Mouse (Mus musculus): ENCODE measurements around the gene Aptx. TPM values are rescaled to one million over a fixed set of nuclear protein-coding genes. Genes with fewer than 3 reads are reported as not detected.

Aptx gene
- polyA plus RNA-seq, 1 experiment from 2014 or later = 34.6 TPM

DNA sequence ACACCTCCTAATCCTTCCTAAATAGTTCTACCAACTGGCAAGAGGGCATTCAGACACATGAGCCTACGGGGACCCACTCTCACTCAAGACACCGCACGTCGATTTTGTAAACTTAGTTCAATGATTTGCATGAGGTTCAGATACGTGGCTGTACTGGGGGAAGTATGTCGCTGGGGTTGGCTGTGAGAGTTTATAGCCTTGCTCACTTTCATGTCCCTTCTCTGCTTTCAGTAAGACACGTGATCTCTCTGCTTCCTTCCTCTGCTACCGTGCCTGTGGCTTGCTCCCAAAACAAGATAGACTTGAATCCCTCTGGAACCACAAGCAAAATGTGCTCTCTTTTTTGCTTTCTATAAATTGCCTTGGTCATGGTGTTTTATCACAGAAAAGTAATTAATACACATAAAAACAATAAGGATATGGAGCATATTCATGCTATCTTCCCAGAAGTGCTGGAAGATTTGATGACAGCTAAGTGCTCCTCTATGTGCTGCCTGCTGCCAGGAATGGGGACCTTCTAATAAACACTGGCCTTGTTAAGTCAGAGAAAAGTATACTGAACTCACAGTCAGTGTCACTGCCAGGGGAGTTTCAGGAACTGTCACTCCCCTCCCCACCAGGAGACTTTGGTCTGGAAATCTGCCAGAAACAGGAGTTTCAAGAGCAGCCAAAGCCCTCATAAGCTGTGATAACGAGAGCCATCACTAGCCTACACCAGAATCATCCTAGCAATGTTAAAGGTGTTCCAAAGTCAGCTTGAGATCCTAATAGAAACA, 36.6 kb downstream of the Aptx start:
- 77% methylated on average over 9 of the region's 9 CpGs for WGBS
- no peak for ATAC-seq (ENCODE audit: insufficient number of reproducible peaks, low FRiP score, low TSS enrichment, low read depth)

DNA sequence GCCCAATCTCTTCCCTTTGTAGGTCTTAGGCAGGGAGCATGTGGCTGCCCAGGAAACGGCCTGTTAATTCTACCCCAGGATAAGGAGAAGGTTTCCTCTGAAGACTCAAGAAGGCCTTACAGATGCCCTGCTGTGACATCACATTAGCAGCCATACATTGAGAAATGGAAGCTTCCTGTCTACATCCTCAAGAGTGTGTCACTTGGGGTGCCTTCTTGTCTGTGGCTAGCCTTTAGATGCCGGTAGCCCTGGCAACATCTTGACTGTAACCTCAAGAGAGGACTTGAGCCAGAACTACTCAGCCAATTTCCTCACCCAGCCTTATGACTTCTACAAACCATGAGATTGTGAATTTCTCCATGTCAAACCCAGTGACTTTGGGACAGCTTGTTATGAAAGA, 51.9 kb downstream of the Aptx start:
- H3K36me3 ChIP-seq = no peaks in the 10 kb centered on the region
- ATAC-seq (ENCODE audit: insufficient number of reproducible peaks, low FRiP score, low TSS enrichment, low read depth) = no peak
- 91% methylated on average over 2 of the region's 2 CpGs for WGBS
- H3K4me2 ChIP-seq (replicated peaks) = no peak overlapping the region
- no peaks in the 10 kb centered on the region for H3K4me1 ChIP-seq
- no peak overlapping the region for H3K9ac ChIP-seq
- H3K4me3 ChIP-seq (replicated peaks) = no peak overlapping the region
- H3K27ac ChIP-seq (replicated peaks) = no peak overlapping the region
- no peaks in the 10 kb centered on the region for H3K27me3 ChIP-seq
- no peaks in the 10 kb centered on the region for H3K9me3 ChIP-seq (replicated peaks)

More for the DNA sequence above, 36.6 kb downstream of the Aptx start:
- Histone ChIP-seq H3K36me3 (no peaks in the 10 kb centered on the region), H3K27ac (replicated peaks) (no peak overlapping the region), H3K9me3 (replicated peaks) (no peaks in the 10 kb centered on the region), H3K4me1 (no peaks in the 10 kb centered on the region), H3K4me2 (replicated peaks) (no peak overlapping the region), H3K4me3 (replicated peaks) (no peak overlapping the region), H3K9ac (no peak overlapping the region), H3K27me3 (no peaks in the 10 kb centered on the region)

DNA sequence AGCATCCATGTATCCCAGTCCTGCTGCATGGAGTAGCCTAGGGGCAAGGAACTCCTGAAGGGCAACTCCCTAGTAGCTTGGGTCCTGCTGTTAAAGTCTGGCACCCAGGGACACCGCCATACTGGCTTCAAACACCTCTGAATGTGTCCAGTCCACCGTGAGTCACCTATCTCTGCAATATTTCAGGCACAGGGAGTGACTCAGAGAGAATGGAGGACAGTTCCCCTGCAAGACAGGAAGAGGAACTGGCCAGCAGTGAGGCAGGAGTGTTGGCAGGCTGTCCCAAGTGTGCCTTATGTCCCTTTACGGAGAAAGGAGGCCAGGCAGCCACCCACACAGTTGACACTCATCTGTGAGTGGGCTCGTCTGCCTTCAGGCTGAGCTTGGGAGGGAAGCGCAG, 53.9 kb downstream of the Aptx start:
- Histone ChIP-seq H3K27ac (replicated peaks) (no peak overlapping the region), H3K4me1 (no peaks in the 10 kb centered on the region), H3K9me3 (replicated peaks) (no peaks in the 10 kb centered on the region), H3K4me3 (replicated peaks) (no peak overlapping the region), H3K9ac (no peak overlapping the region), H3K4me2 (replicated peaks) (no peak overlapping the region), H3K27me3 (no peaks in the 10 kb centered on the region), H3K36me3 (no peaks in the 10 kb centered on the region)
- 75% methylated on average over 5 of the region's 5 CpGs for WGBS
- no peak for ATAC-seq (ENCODE audit: insufficient number of reproducible peaks, low FRiP score, low TSS enrichment, low read depth)

DNA sequence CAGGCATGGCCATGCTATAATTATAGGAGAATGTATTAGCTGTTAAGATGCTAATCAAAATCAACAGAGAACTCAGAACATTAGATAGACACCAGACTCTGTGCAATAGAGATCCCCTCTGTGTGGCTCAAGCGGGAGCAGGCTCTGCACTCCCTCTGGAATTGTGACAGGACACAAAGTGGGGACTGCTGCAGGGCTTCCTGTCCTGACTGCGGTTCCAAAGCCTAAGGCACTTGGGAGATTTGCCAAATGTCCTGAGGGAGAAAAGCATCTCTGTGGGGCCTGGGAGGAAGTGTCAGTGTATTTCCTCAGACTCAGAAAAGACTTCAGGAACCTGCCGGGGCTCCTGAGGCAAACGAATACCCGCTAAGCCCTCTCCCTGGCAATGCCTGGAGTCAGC, 59.4 kb downstream of the Aptx start:
- no peak overlapping the region for H3K4me3 ChIP-seq (replicated peaks)
- no peaks in the 10 kb centered on the region for H3K9me3 ChIP-seq (replicated peaks)
- no peak overlapping the region for H3K27ac ChIP-seq (replicated peaks)
- H3K9ac ChIP-seq = no peak overlapping the region
- ATAC-seq (ENCODE audit: insufficient number of reproducible peaks, low FRiP score, low TSS enrichment, low read depth) = no peak
- no peaks in the 10 kb centered on the region for H3K36me3 ChIP-seq
- no peaks in the 10 kb centered on the region for H3K27me3 ChIP-seq
- no peak overlapping the region for H3K4me2 ChIP-seq (replicated peaks)
- no peaks in the 10 kb centered on the region for H3K4me1 ChIP-seq
- 48% methylated on average over 5 of the region's 5 CpGs for WGBS

DNA sequence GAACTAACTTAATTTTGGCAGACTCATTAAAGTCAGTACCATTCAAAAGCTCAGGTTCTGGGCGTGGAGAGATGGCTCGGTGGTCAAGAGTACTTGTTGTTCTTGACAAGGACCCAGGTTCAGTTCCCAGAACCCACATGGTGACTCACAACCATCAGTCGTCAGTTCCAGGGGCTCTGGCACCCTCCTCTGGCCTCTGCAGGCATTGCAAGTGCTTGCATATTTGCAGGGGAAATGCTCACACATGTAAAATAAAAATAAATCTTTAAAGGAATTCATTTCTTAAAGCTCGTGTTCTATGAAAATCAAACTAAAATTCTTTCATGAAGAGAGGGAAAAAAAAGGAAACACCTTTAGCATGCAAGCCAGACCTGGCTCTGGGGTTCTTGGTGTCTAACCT, 62.0 kb downstream of the Aptx start:
- H3K4me3 ChIP-seq (replicated peaks) = no peak overlapping the region
- no peak overlapping the region for H3K9ac ChIP-seq
- no peaks in the 10 kb centered on the region for H3K27me3 ChIP-seq
- H3K4me1 ChIP-seq = no peaks in the 10 kb centered on the region
- WGBS = 87% methylated on average over 4 of the region's 4 CpGs
- H3K27ac ChIP-seq (replicated peaks) = no peak overlapping the region
- no peak for ATAC-seq (ENCODE audit: insufficient number of reproducible peaks, low FRiP score, low TSS enrichment, low read depth)
- no peaks in the 10 kb centered on the region for H3K36me3 ChIP-seq
- H3K9me3 ChIP-seq (replicated peaks) = no peaks in the 10 kb centered on the region
- H3K4me2 ChIP-seq (replicated peaks) = no peak overlapping the region

MicroRNAs within 50 kb of the gene (microRNA counts, 519-probe panel; counts per million panel counts)
- 1,761 counts per million, percentile 24 among the panel's probes with 10 or more counts for microRNA mmu-miR-207

Small RNA genes lying within 50 kb of the gene (microRNA-seq; reads per million reads assigned to microRNA genes)
- gene Mir207 (ENCODE audit: borderline number of aligned reads) = not detected

Other genes starting within 250 kb of the Aptx start
- gene Tmem215, start 231.0 kb downstream of the Aptx start, polyA plus RNA-seq (2015; fragmentation: Nextera tagmentation; extraction: Ambion mirVana) = 0.83 and 1.2 TPM in 2 replicates
- 365 and 394 TPM in 2 replicates for gene Dnaja1, start 19.0 kb upstream of the Aptx start, polyA plus RNA-seq (2015; fragmentation: Nextera tagmentation; extraction: Ambion mirVana)
- gene Smu1, start 54.7 kb upstream of the Aptx start, polyA plus RNA-seq (2015; fragmentation: Nextera tagmentation; extraction: Ambion mirVana) = 127 and 135 TPM in 2 replicates
- 59.7 and 61.3 TPM in 2 replicates for gene B4galt1, start 150.8 kb upstream of the Aptx start, polyA plus RNA-seq (2015; fragmentation: Nextera tagmentation; extraction: Ambion mirVana)
- not detected in 2 replicates for gene Spink4, start 216.9 kb upstream of the Aptx start, polyA plus RNA-seq (2015; fragmentation: Nextera tagmentation; extraction: Ambion mirVana)
- 206 and 217 TPM in 2 replicates for gene Bag1, start 245.1 kb upstream of the Aptx start, polyA plus RNA-seq (2015; fragmentation: Nextera tagmentation; extraction: Ambion mirVana)
- gene Chmp5, start 245.2 kb upstream of the Aptx start, polyA plus RNA-seq (2015; fragmentation: Nextera tagmentation; extraction: Ambion mirVana) = 112 TPM in 2 replicates